Mouse (Mus musculus): ENCODE measurements around the gene Tbl2.

DNA sequence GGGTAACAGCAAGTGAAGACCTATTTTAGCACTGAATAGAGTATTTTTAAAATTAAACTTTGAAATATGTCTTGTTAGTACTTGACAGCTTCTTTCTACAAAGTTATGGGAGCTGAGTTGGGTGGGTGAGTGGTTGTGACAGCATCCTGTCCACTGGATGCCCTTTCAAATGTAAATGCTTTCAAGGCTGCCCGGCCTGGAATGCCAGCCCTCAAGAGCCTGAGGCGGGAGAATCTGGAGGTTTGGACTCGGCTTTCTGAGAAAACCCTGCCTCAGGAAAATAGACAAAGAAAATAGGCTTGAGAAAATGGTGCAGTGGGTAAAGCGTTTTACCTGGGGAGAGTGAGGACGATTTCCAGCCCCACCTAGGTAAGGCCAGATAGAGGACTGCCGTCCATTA lies 32.3 kb downstream of the Tbl2 start:
- no peak for TF ChIP-seq CTCF (IDR thresholded peaks at IDR 0.05; ENCODE audit: low read depth, low read length)
- TF ChIP-seq POLR2A (IDR thresholded peaks at IDR 0.05; ENCODE audit: borderline replicate concordance, low read depth, low read length), result no peak

All from bone marrow macrophage, adult 2 months (primary cell).